Mouse (Mus musculus): ENCODE data around the gene Foxl1.

DNA sequence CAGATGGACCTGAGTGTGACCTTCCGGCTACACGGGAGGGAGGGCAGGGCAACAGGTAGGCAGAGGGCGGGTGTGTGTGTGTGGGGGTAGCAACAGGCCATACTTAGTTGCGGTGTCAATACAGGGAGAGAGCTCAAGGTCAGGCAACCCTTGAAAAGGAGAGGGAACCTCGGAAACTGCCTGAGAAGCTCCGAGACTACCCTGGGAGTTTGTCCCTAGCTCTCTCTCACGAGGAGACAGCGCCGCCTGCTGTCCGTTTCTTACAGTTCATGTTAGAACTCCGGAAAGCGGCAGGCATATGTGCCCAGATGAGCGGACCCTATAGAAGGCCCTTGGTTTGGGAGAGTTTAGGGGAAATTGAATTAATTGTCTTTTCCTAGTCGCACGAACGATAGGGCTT is 35.1 kb upstream of the Foxl1 start:
- peak; percentile 94 for TF ChIP-seq CTCF (IDR thresholded peaks at IDR 0.05)
- no peak for TF ChIP-seq EP300 (IDR thresholded peaks at IDR 0.05)
